8 mouse cellular contexts compared by ENCODE assay signal in the genomic region with DNA sequence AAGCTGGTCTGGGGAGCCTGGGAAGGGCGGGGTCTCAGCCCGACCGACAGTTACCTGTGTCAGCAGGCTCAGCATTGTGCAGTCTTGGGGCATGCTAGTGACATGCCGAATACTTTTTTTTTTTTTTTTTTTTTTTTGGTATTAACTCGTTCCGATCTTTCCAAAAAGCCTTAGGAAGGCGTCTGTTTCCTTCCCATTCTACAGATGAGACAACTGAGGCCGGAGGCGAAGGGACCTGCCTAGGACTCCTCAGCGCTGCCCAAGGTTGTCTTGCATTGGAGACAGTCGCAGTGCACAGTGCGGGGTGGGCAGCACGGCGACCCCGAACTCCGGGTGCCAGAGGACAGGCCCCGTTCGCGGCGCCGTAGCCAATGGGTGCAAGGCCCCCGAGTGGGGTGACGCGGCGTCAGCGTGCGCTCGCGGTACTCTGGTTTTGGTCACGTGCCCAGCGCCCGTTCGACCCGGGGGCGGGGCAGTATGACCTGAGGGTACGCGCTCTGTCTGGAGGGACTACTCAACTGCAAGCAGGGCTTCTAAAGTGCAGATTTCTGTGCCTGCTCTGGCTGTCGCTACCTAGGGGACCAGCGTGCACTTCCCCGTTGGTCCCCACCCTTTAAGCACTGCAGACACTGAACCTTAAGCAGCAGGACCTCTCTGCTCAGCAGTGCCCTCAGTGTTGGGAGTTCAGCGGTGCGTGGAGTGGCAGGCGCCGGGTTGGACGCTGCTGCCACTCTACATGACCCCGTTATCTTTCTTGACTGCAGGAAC. TPM values are rescaled to one million over a fixed set of nuclear protein-coding genes. Genes with fewer than 3 reads are reported as not detected.
DNase-seq lines count a peak whose midpoint lies in the region; ATAC-seq and TF ChIP-seq lines count a peak whose summit lies in the region.

A gene (minus strand): TSS at position 113 of the 768 bp plus-strand sequence.

- peak; percentile 60 for TF ChIP-seq POLR2A in cortical plate, adult 2 months (IDR thresholded peaks at IDR 0.05; ENCODE audit: extremely low read depth, insufficient read depth, low read length)

- H3K4me3 ChIP-seq in cortical plate, adult 2 months (ENCODE audit: insufficient read depth, low read length), result peak within 1 kb of the TSS; percentile 30

- ATAC-seq in inflammation-experienced regulatory T-cells, adult 6 months, result peak; percentile 75
- ATAC-seq in megakaryocyte-erythroid progenitor cell, adult 5-6 weeks (replicated peaks; ENCODE audit: low FRiP score, low TSS enrichment, poor library complexity, severe bottlenecking), result peak; percentile 76

- DNase-seq in ZHBTc4 (ENCODE audit: low read depth, low spot score), result peak; percentile 97
- peak; percentile 87 for DNase-seq in gastrocnemius, postnatal 14 days
- DNase-seq in left cerebral cortex, postnatal 14 days (ENCODE audit: low spot score in 2 of 2), result peak; percentile 68 to 76
- DNase-seq in right cerebral cortex, postnatal 14 days, result peak; percentile 78
- DNase-seq in urinary bladder, postnatal 36 days (ENCODE audit: low spot score in 2 of 2), result peak; percentile 78 to 85

- TF ChIP-seq CTCF in cortical plate, adult 2 months (IDR thresholded peaks at IDR 0.05; ENCODE audit: extremely low read depth, insufficient read depth, low read length), result no peak

- no peaks in the 10 kb centered on the region; the same call in 1 of the 2 replicates for H3K4me1 ChIP-seq in cortical plate, adult 2 months (ENCODE audit: control insufficient read depth, insufficient read depth, low read length)

- peak within 1 kb of the TSS; percentile 24; the same call in 1 of the 2 replicates for H3K27ac ChIP-seq in cortical plate, adult 2 months (ENCODE audit: insufficient read depth, low read length)

- intact Hi-C loops in gastrocnemius, postnatal 14 days (cut with DNase I; ENCODE audit: low total_unique reads), result no loop called here
- intact Hi-C loops in left cerebral cortex, postnatal 14 days (cut with DNase I), result no loop called here

RNA-seq across cellular contexts. Expression of the gene that starts here (rescaled TPM):
- 51.2 and 56.7 TPM in 2 replicates for polyA plus RNA-seq in cortical plate, adult 2 months (2012; rRNA removed)
- 10 to 100 TPM; 20.9 to 24.5 TPM for total RNA-seq in gastrocnemius, postnatal 14 days (2021)
- polyA plus RNA-seq in inflammation-experienced regulatory T-cells, adult 6 months (2017; shearing (Covaris generic)), result 10 to 100 TPM; 21.7 to 26.7 (median 24.3) TPM
- 10 to 100 TPM; 35.5 to 36.1 TPM for total RNA-seq in left cerebral cortex, postnatal 14 days (2021)
- 73.1 and 92.3 TPM in 2 replicates for total RNA-seq in megakaryocyte-erythroid progenitor cell, adult 5-6 weeks (2014; fragmentation: Nextera tagmentation)
- 32.3 and 80.9 TPM in 2 replicates for total RNA-seq in megakaryocyte-erythroid progenitor cell, adult 5-6 weeks (2017)

Comparison
In these comparisons a context has a peak if more than half of its experiments do, and no peak if none do; other contexts are left out.
1. Peak in every context shown above with its lines: DNase-seq, ATAC-seq, H3K4me3 ChIP-seq and H3K27ac ChIP-seq.